Mouse (Mus musculus) liver, embryonic 14.5 days (tissue): ENCODE measurements around the gene Pnpla1. TPM values are rescaled to one million over a fixed set of nuclear protein-coding genes. Genes with fewer than 3 reads are reported as not detected.

Experiments used
- ATAC-seq: fragments of 200-750 bp; cut with Nextera tagmentation; 2 replicates; pipeline ENCODE4 v1.8.0; 2017; ENCODE audit warnings: moderate number of reproducible peaks, mild to moderate bottlenecking, moderate library complexity; ENCODE audit not compliant: insufficient read depth
- DNase-seq, 3 experiments: peaks; one replicate each; pipeline ENCODE4 v3.0.0-alpha.2; 2012 to 2013; ENCODE audit warnings: low read depth in 3 of 3, low spot score in 3 of 3
- H3K27ac ChIP-seq: fragments of 300-500 bp; sonication (generic); 2 replicates; pipeline ENCODE4 v1.5.1; 2014; ENCODE audit warnings: moderate library complexity, mild to moderate bottlenecking, control low read depth, inconsistent platforms
- H3K27me3 ChIP-seq: fragments of 300-500 bp; sonication (generic); 2 replicates; pipeline ENCODE4 v1.6.1; 2014; ENCODE audit warnings: mild to moderate bottlenecking, low read length, moderate library complexity; ENCODE audit not compliant: control insufficient read depth, insufficient read depth
- H3K36me3 ChIP-seq: fragments of 300-500 bp; sonication (generic); replicated peaks from 2 replicates; pipeline ENCODE4 v1.6.1; 2014; ENCODE audit warnings: low read depth; ENCODE audit not compliant: control insufficient read depth, insufficient read depth
- H3K4me1 ChIP-seq, 2 experiments: fragments of 200-500 bp in 1 of 2; fragments of 300-500 bp in 1 of 2; sonication (generic) in 1 of 2; replicated peaks; 2 replicates each; pipeline ENCODE4 v1.6.1; 2012 to 2014; ENCODE audit warnings: antibody characterized with exemption in 1 of 2, inconsistent platforms in 1 of 2, low read length in 1 of 2; ENCODE audit not compliant: control insufficient read depth in 2 of 2, insufficient read depth in 2 of 2
- H3K4me2 ChIP-seq: fragments of 300-500 bp; sonication (generic); 2 replicates; pipeline ENCODE4 v1.6.1; 2014; ENCODE audit warnings: low read depth, mild to moderate bottlenecking, control low read depth, moderate library complexity
- H3K4me3 ChIP-seq, 2 experiments: fragments of 200-500 bp in 1 of 2; fragments of 300-500 bp in 1 of 2; sonication (generic) in 1 of 2; 2 replicates each; pipeline ENCODE4 v1.5.1; 2012 to 2014; ENCODE audit warnings: low read depth in 2 of 2, low read length in 2 of 2, mild to moderate bottlenecking in 2 of 2, control low read depth in 1 of 2, inconsistent platforms in 1 of 2, moderate library complexity in 1 of 2; ENCODE audit not compliant: insufficient read depth in 1 of 2
- H3K9ac ChIP-seq: fragments of 300-500 bp; sonication (generic); replicated peaks from 2 replicates; pipeline ENCODE4 v1.6.1; 2014; ENCODE audit warnings: mild to moderate bottlenecking, control low read depth, moderate library complexity
- H3K9me3 ChIP-seq: fragments of 300-500 bp; sonication (generic); 2 replicates; pipeline ENCODE4 v1.6.1; 2016; ENCODE audit warnings: low read length, mixed read lengths; ENCODE audit not compliant: control insufficient read depth
- CTCF ChIP-seq: IDR thresholded peaks from 2 replicates; pipeline ENCODE4 v1.5.1; 2016; ENCODE audit warnings: antibody characterized with exemption, low read depth, control low read depth
- EP300 ChIP-seq: IDR thresholded peaks from 2 replicates; pipeline ENCODE4 v1.6.1; 2016; ENCODE audit warnings: antibody characterized with exemption, low read depth
- WGBS: fragments of 180-500 bp; shearing (Covaris S2); extraction: QIAGEN DNeasy Blood & Tissue Kit; methylation state at CpG from one replicate; pipeline ENCODE4 v1.1.7; 2014; ENCODE audit not compliant: insufficient replicate concordance; 5-methylcytosine and 5-hydroxymethylcytosine counted together
- polyA plus RNA-seq, 2 experiments: library from polyadenylated mRNA; depleted of rRNA in 1 of 2; stranded (reverse) in 1 of 2; unstranded in 1 of 2; fragments of >200 nt; fragmentation: Nextera tagmentation in 1 of 2; extraction: Ambion mirVana in 1 of 2; gene quantifications; 2 replicates each; pipeline versions ENCODE4 v1.2.1 to v1.2.3; 2012 to 2014

The Pnpla1 gene
- polyA plus RNA-seq, 2 experiments = 0.01 to 0.04 TPM

- H3K4me2 ChIP-seq = no peak overlapping the region
- DNase-seq = no peak
- H3K27ac ChIP-seq = no peak overlapping the region
- no peaks in the 10 kb centered on the region for H3K36me3 ChIP-seq
- no peaks in the 10 kb centered on the region for H3K27me3 ChIP-seq
- TF ChIP-seq EP300 = no peak
- 65% methylated on average over 7 of the region's 7 CpGs for WGBS
- no peaks in the 10 kb centered on the region for H3K9me3 ChIP-seq
- H3K4me3 ChIP-seq = no peak overlapping the region
- H3K4me1 ChIP-seq = no peaks in the 10 kb centered on the region
- no peak overlapping the region for H3K9ac ChIP-seq
- ATAC-seq = no peak
These were observed 3.8 kb upstream of the Pnpla1 start for GRCm38 (mm10) chr17:28854377-28854776.

- H3K27ac ChIP-seq = no peak overlapping the region
- no peaks in the 10 kb centered on the region for H3K4me1 ChIP-seq
- H3K9me3 ChIP-seq = no peaks in the 10 kb centered on the region
- DNase-seq (peak in 2 of 3 experiments; percentile 42 to 54), ATAC-seq (no peak)
- H3K4me2 ChIP-seq = no peak overlapping the region
- H3K27me3 ChIP-seq = no peaks in the 10 kb centered on the region
- H3K4me3 ChIP-seq = no peak overlapping the region
- TF ChIP-seq CTCF (peak; percentile 77), EP300 (no peak)
- H3K36me3 ChIP-seq = no peaks in the 10 kb centered on the region
- no peak overlapping the region for H3K9ac ChIP-seq
- 59% methylated on average over 9 of the region's 9 CpGs for WGBS
These were observed 2.9 kb upstream of the Pnpla1 start for GRCm38 (mm10) chr17:28855166-28855885.

- TF ChIP-seq EP300 = no peak
- TF ChIP-seq CTCF = no peak
- H3K36me3 ChIP-seq = no peaks in the 10 kb centered on the region
- DNase-seq (no peak), ATAC-seq (no peak)
- no peaks in the 10 kb centered on the region for H3K27me3 ChIP-seq
- no peak overlapping the region for H3K4me2 ChIP-seq
- H3K27ac ChIP-seq = no peak overlapping the region
- H3K4me1 ChIP-seq = no peaks in the 10 kb centered on the region
- H3K9me3 ChIP-seq = no peaks in the 10 kb centered on the region
- no peak overlapping the region for H3K4me3 ChIP-seq
- no peak overlapping the region for H3K9ac ChIP-seq
- 27% methylated on average over 3 of the region's 3 CpGs for WGBS
These were observed 2.2 kb upstream of the Pnpla1 start for GRCm38 (mm10) chr17:28856030-28856429.

- H3K4me2 ChIP-seq = no peak overlapping the region
- no peak overlapping the region for H3K9ac ChIP-seq
- no peaks in the 10 kb centered on the region for H3K27me3 ChIP-seq
- H3K4me1 ChIP-seq = no peaks in the 10 kb centered on the region; a peak in 1 of 4 replicates
- no peaks in the 10 kb centered on the region for H3K36me3 ChIP-seq
- TF ChIP-seq CTCF = no peak
- TF ChIP-seq EP300 = no peak
- no peak for DNase-seq
- ATAC-seq = no peak
- 52% methylated on average over 7 of the region's 7 CpGs for WGBS
- no peaks in the 10 kb centered on the region for H3K9me3 ChIP-seq
- H3K27ac ChIP-seq = no peak overlapping the region
- no peak overlapping the region for H3K4me3 ChIP-seq
These were observed 5.7 kb downstream of the Pnpla1 start for GRCm38 (mm10) chr17:28863926-28864325.

- DNase-seq (no peak), ATAC-seq (no peak)
- H3K4me1 ChIP-seq = no peaks in the 10 kb centered on the region; a peak in 1 of 4 replicates
- no peak overlapping the region for H3K9ac ChIP-seq
- WGBS = 65% methylated on average over 6 of the region's 6 CpGs
- no peak for TF ChIP-seq CTCF
- H3K27me3 ChIP-seq = no peaks in the 10 kb centered on the region
- H3K4me3 ChIP-seq = no peak overlapping the region
- no peak overlapping the region for H3K4me2 ChIP-seq
- no peak overlapping the region for H3K27ac ChIP-seq
- H3K36me3 ChIP-seq = no peaks in the 10 kb centered on the region
- no peaks in the 10 kb centered on the region for H3K9me3 ChIP-seq
These were observed 6.3 kb downstream of the Pnpla1 start for GRCm38 (mm10) chr17:28864464-28864863.
